Mouse (Mus musculus) small intestine, adult 2 months (tissue): ENCODE data around the gene Magix.

Experiments
- CTCF ChIP-seq: fragments of 200-500 bp; IDR thresholded peaks from 2 replicates; pipeline ENCODE4 v1.5.1; 2012; ENCODE audit warnings: low read depth, mild to moderate bottlenecking, control low read depth, inconsistent platforms, low read length, moderate library complexity, mixed read lengths; ENCODE audit not compliant: insufficient replicate concordance, insufficient read length; ENCODE audit errors: extremely low read depth
- POLR2A ChIP-seq: fragments of 200-500 bp; IDR thresholded peaks from 2 replicates; pipeline ENCODE4 v1.6.1; 2012; ENCODE audit warnings: low read depth, mild to moderate bottlenecking, control low read depth, inconsistent platforms, low read length, moderate library complexity

DNA sequence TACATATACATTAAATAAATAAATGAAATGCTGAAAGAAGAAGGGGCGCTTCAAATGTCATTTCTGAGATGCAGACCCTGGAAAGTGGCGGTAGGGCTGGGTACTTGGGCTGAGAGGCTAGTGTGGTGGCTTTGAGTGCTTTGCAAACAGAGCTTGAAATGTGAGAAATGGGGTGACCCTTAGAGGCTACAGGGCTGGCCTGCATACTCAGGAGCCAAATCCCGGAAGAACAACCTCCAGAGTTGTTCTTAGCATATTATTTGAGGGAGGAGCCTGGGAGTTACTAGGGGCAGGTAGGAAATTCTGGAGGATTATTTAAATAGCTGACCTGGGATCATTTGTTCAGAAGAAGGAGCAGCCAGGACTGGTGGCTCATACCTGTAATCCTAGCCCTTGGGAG, 9.4 kb upstream of the Magix start:
- TF ChIP-seq POLR2A: no peak
- no peak for TF ChIP-seq CTCF
